Comparison of ENCODE assay signal across 8 mouse cellular contexts in the genomic region with DNA sequence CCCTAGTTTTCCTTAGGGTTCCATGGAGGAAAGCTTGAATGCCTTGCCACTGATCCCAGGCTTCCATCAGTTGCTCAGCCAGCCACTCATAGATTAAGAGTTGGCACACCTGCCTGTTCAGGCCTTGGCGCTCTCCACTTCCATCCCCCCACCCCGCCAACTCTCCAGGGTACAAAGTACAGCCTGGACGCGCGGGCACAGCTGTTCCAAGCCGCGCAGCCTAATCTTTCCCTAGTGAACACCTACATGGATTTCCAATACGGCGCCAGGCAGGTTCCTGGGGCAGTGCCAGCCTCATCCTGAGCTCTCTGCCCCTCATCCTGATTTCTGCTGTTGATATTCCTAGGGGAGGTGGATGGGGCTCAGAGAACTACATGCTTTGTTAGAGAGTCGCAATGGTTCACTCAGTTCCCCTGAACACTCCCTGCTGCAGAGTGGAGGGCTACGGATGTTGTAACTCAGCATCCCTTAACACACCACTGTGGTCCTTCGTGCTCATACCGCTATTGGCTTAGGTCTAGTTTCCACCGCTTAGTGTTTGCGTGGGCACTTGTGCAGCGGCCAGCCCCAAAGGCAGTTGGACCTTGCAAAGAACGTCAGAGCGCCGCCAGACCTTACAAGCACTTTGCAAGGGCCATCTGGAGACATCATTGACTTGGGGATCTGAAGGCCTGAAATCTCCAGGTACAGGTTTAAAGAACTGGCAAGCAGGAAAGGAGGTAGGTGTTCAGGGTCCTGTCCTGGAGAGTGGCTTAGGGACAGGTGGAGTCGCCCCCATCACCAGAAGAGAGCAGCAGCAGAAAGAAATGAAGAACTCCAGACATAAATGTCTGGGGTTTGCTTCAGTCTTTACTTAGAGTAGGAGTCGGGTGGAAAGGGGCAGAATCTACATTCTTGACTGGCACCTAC. TPM values are rescaled to one million over a fixed set of nuclear protein-coding genes. Genes with fewer than 3 reads are reported as not detected.
DNase-seq lines count a peak whose midpoint lies in the region; ATAC-seq lines count a peak whose summit lies in the region.

A gene (plus strand): TSS at position 610 of the 909 bp plus-strand sequence.

- H3K4me3 ChIP-seq in heart, embryonic 13.5 days = peak within 1 kb of the TSS; percentile 56
- H3K4me3 ChIP-seq in embryonic facial prominence, embryonic 12.5 days = peak within 1 kb of the TSS; percentile 48
- peak within 1 kb of the TSS; percentile 11 for H3K4me3 ChIP-seq in liver, embryonic 13.5 days (replicated peaks)
- H3K4me3 ChIP-seq in stomach, embryonic 15.5 days (replicated peaks) = peak within 1 kb of the TSS; percentile 42

- ATAC-seq in heart, embryonic 13.5 days (ENCODE audit: extremely low read depth, insufficient number of reproducible peaks, low FRiP score, low TSS enrichment) = no peak
- no peak; the same call in 1 of the 2 replicates for ATAC-seq in embryonic facial prominence, embryonic 12.5 days (ENCODE audit: insufficient number of reproducible peaks, insufficient read depth, low FRiP score, low TSS enrichment)
- no peak for ATAC-seq in liver, embryonic 13.5 days (ENCODE audit: low read depth)
- peak; percentile 59 for ATAC-seq in stomach, embryonic 15.5 days (ENCODE audit: insufficient read depth, low FRiP score, low read depth)
- ATAC-seq in cerebellum, adult (ENCODE audit: insufficient number of reproducible peaks, low FRiP score, low TSS enrichment) = no peak

- 21% methylated on average over 21 of the region's 21 CpGs for WGBS in heart, embryonic 13.5 days
- WGBS in embryonic facial prominence, embryonic 12.5 days = 12% methylated on average over 21 of the region's 21 CpGs
- 20% methylated on average over 21 of the region's 21 CpGs for WGBS in liver, embryonic 13.5 days (ENCODE audit: insufficient replicate concordance)
- WGBS in stomach, embryonic 15.5 days = 22% methylated on average over 21 of the region's 21 CpGs

- peaks cover 28% of the 10 kb centered on the region for H3K4me1 ChIP-seq in heart, embryonic 13.5 days
- H3K4me1 ChIP-seq in embryonic facial prominence, embryonic 12.5 days = peaks cover 11% of the 10 kb centered on the region
- H3K4me1 ChIP-seq in liver, embryonic 13.5 days (replicated peaks) = 0 out of 2 replicates have a peak, but pooled peaks cover 5% of the 10 kb centered on the region
- peaks cover 17% of the 10 kb centered on the region for H3K4me1 ChIP-seq in stomach, embryonic 15.5 days

- H3K9ac ChIP-seq in heart, embryonic 13.5 days = peak within 1 kb of the TSS; percentile 52
- peak within 1 kb of the TSS; percentile 31; the same call in 1 of the 2 replicates for H3K9ac ChIP-seq in embryonic facial prominence, embryonic 12.5 days
- no peak within 1 kb of the TSS for H3K9ac ChIP-seq in liver, embryonic 13.5 days
- H3K9ac ChIP-seq in stomach, embryonic 15.5 days = no peak within 1 kb of the TSS

- H3K27ac ChIP-seq in heart, embryonic 13.5 days (replicated peaks) = no peak within 1 kb of the TSS
- H3K27ac ChIP-seq in embryonic facial prominence, embryonic 12.5 days = no peak within 1 kb of the TSS
- no peak within 1 kb of the TSS for H3K27ac ChIP-seq in liver, embryonic 13.5 days
- H3K27ac ChIP-seq in stomach, embryonic 15.5 days = no peak within 1 kb of the TSS

- peaks cover 60% of the 10 kb centered on the region for H3K27me3 ChIP-seq in heart, embryonic 13.5 days (replicated peaks)
- H3K27me3 ChIP-seq in embryonic facial prominence, embryonic 12.5 days = peaks cover 39% of the 10 kb centered on the region
- H3K27me3 ChIP-seq in liver, embryonic 13.5 days = peaks cover 46% of the 10 kb centered on the region
- peaks cover 32% of the 10 kb centered on the region for H3K27me3 ChIP-seq in stomach, embryonic 15.5 days (replicated peaks)

- peak within 1 kb of the TSS; percentile 93 for H3K4me2 ChIP-seq in heart, embryonic 13.5 days
- peak within 1 kb of the TSS; percentile 90 for H3K4me2 ChIP-seq in embryonic facial prominence, embryonic 12.5 days (replicated peaks)
- H3K4me2 ChIP-seq in liver, embryonic 13.5 days = peak within 1 kb of the TSS; percentile 46
- H3K4me2 ChIP-seq in stomach, embryonic 15.5 days = peak within 1 kb of the TSS; percentile 90

- no peaks in the 10 kb centered on the region for H3K9me3 ChIP-seq in heart, embryonic 13.5 days
- no peaks in the 10 kb centered on the region for H3K9me3 ChIP-seq in embryonic facial prominence, embryonic 12.5 days
- no peaks in the 10 kb centered on the region for H3K9me3 ChIP-seq in liver, embryonic 13.5 days (replicated peaks)
- H3K9me3 ChIP-seq in stomach, embryonic 15.5 days = no peaks in the 10 kb centered on the region

- no peak for DNase-seq in heart, adult 8-10 months (ENCODE audit: low spot score)
- peak; percentile 14 for DNase-seq in kidney, adult 9 months
- DNase-seq in liver, embryonic 13.5 days = no peak
- DNase-seq in cerebellum, adult 11-12 months = no peak

- no peaks in the 10 kb centered on the region for H3K36me3 ChIP-seq in heart, embryonic 13.5 days
- no peaks in the 10 kb centered on the region for H3K36me3 ChIP-seq in embryonic facial prominence, embryonic 12.5 days
- no peaks in the 10 kb centered on the region for H3K36me3 ChIP-seq in liver, embryonic 13.5 days
- no peaks in the 10 kb centered on the region for H3K36me3 ChIP-seq in stomach, embryonic 15.5 days

RNA-seq across cellular contexts. Expression of the gene that starts here (rescaled TPM):
- polyA plus RNA-seq in heart, embryonic 13.5 days (2015; fragmentation: Nextera tagmentation; extraction: Ambion mirVana) = 0.25 TPM in 1 of 2 replicates, not detected in the other
- under 1 TPM in 2 of 4 experiments, not detected in 2; 0.14 to 0.16 TPM for total RNA-seq in heart, adult 8-10 months (2022)
- polyA plus RNA-seq in embryonic facial prominence, embryonic 12.5 days (2016; fragmentation: Nextera tagmentation; extraction: Ambion mirVana) = 2.0 and 2.5 TPM in 2 replicates
- not detected in 2 replicates for polyA plus RNA-seq in liver, embryonic 13.5 days (2015; fragmentation: Nextera tagmentation; extraction: Ambion mirVana)
- polyA plus RNA-seq in stomach, embryonic 15.5 days (2015; fragmentation: Nextera tagmentation; extraction: Ambion mirVana) = 0.86 and 1.3 TPM in 2 replicates

Comparison
In these comparisons a context has a peak if more than half of its experiments do, and no peak if none do; other contexts are left out.
1. H3K9ac ChIP-seq: peak in heart, embryonic 13.5 days (single experiment) and embryonic facial prominence, embryonic 12.5 days (single experiment); none in liver, embryonic 13.5 days (single experiment) and stomach, embryonic 15.5 days (single experiment).
2. Peak in every context shown above with its lines, with median percentiles within 50 percentile points of each other: H3K4me2 ChIP-seq and H3K4me3 ChIP-seq.